Mouse (Mus musculus) forebrain, embryonic 12.5 days (tissue): Measurements from ENCODE around the gene Gm13290. TPM values are rescaled to one million over a fixed set of nuclear protein-coding genes. Genes with fewer than 3 reads are reported as not detected.
"Not testable (repeated sequence)": the region's sequence is repeated elsewhere in the genome, so short reads cannot be mapped to it uniquely, and the experiment has no call there.

Source experiments
- ATAC-seq: fragments of 200-750 bp; cut with Nextera tagmentation; 2 replicates; pipeline ENCODE4 v1.8.0; 2017; ENCODE audit warnings: moderate TSS enrichment; ENCODE audit not compliant: low FRiP score
- H3K27ac ChIP-seq: fragments of 300-500 bp; sonication (generic); 2 replicates; pipeline ENCODE4 v1.5.1; 2016; ENCODE audit warnings: mild to moderate bottlenecking
- H3K27me3 ChIP-seq: fragments of 300-500 bp; sonication (generic); 2 replicates; pipeline ENCODE4 v1.6.1; 2016; ENCODE audit warnings: mild to moderate bottlenecking
- H3K36me3 ChIP-seq: fragments of 300-500 bp; sonication (generic); replicated peaks from 2 replicates; pipeline ENCODE4 v1.6.1; 2016; ENCODE audit warnings: mild to moderate bottlenecking
- H3K4me1 ChIP-seq: fragments of 300-500 bp; sonication (generic); 2 replicates; pipeline ENCODE4 v1.6.1; 2016
- H3K4me2 ChIP-seq: fragments of 300-500 bp; sonication (generic); 2 replicates; pipeline ENCODE4 v1.6.1; 2016; ENCODE audit warnings: mild to moderate bottlenecking, moderate library complexity
- H3K4me3 ChIP-seq: fragments of 300-500 bp; sonication (generic); replicated peaks from 2 replicates; pipeline ENCODE4 v1.5.1; 2016; ENCODE audit warnings: mild to moderate bottlenecking
- H3K9ac ChIP-seq: fragments of 300-500 bp; sonication (generic); 2 replicates; pipeline ENCODE4 v1.6.1; 2016; ENCODE audit warnings: mild to moderate bottlenecking
- H3K9me3 ChIP-seq: fragments of 300-500 bp; sonication (generic); 2 replicates; pipeline ENCODE4 v1.6.1; 2016
- WGBS: fragments of 180-500 bp; shearing (Covaris S2); methylation state at CpG from one replicate; pipeline ENCODE4 v1.1.7; 2016; 5-methylcytosine and 5-hydroxymethylcytosine counted together
- polyA plus RNA-seq: library from polyadenylated mRNA; unstranded; fragments of >200 nt; fragmentation: Nextera tagmentation; extraction: Ambion mirVana; gene quantifications from 2 replicates; pipeline ENCODE4 v1.2.1, GENCODE M21; 2016

Gene Gm13290
- polyA plus RNA-seq, 1 experiment from 2014 or later = not detected

GRCm38 (mm10) chr4:88791250-88791649 is 17.6 kb downstream of the Gm13290 start, which contains the start of gene Gm13278:
Gm13278 (plus strand) TSS chr4:88791550.
- not testable (repeated sequence) for H3K9me3 ChIP-seq, H3K27ac ChIP-seq, H3K27me3 ChIP-seq, H3K4me2 ChIP-seq, ATAC-seq, H3K4me3 ChIP-seq, H3K36me3 ChIP-seq, H3K9ac ChIP-seq, H3K4me1 ChIP-seq
- whole genome bisulfite sequencing = no CpG with 5 or more reads among the region's 28 CpGs

GRCm38 (mm10) chr4:88793936-88794675 is 20.5 kb downstream of the Gm13290 start, which contains the start of gene Gm13275:
Gm13275 (plus strand) TSS chr4:88794487.
- not testable (repeated sequence) for H3K27ac ChIP-seq, H3K4me2 ChIP-seq, H3K4me1 ChIP-seq, H3K9me3 ChIP-seq, ATAC-seq, H3K4me3 ChIP-seq, H3K9ac ChIP-seq, H3K36me3 ChIP-seq, H3K27me3 ChIP-seq
- WGBS = 3% methylated on average over 8 of the region's 52 CpGs

DNA sequence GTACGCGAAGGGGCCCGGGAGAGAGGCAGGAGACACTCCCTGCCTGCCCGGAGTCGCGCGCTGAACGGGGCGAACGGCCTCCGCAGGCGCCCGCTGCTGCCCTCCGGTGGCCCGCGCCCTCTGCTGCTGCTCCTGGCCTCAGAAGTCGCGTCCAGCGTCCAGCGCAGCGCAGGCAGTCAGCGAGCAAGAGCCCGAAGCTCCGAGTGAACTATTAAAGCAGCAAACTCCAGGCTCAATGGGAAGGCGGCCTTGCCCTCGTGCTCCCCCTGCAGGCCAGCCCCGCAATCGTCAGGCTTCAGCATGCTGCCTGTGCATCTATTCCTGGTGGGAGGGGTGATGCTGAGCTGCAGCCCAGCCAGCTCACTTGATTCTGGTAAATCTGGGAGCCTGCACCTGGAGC is 23.5 kb downstream of the Gm13290 start, which contains the start of gene Gm13279:
Gene Gm13279, plus strand, starts transcription at position 301 of the 400 bp plus-strand sequence.
- H3K4me3 ChIP-seq, H3K36me3 ChIP-seq, ATAC-seq, H3K27ac ChIP-seq, H3K4me2 ChIP-seq, H3K9ac ChIP-seq, H3K4me1 ChIP-seq, H3K27me3 ChIP-seq, H3K9me3 ChIP-seq: not testable (repeated sequence)
- no CpG with 5 or more reads among the region's 28 CpGs for WGBS

GRCm38 (mm10) chr4:88799365-88799764 is 25.7 kb downstream of the Gm13290 start, which contains the start of gene Gm13285:
Gm13285 (plus strand) TSS chr4:88799665.
- H3K4me3 ChIP-seq, H3K4me1 ChIP-seq, ATAC-seq, H3K4me2 ChIP-seq, H3K36me3 ChIP-seq, H3K9ac ChIP-seq, H3K27ac ChIP-seq, H3K9me3 ChIP-seq, H3K27me3 ChIP-seq: not testable (repeated sequence)
- 11% methylated on average over 5 of the region's 7 CpGs for WGBS

- not testable (repeated sequence) for H3K9me3 ChIP-seq, H3K36me3 ChIP-seq, H3K4me1 ChIP-seq, H3K4me2 ChIP-seq, H3K9ac ChIP-seq, H3K27me3 ChIP-seq, ATAC-seq, H3K4me3 ChIP-seq, H3K27ac ChIP-seq
- no CpG with 5 or more reads among the region's 29 CpGs for whole genome bisulfite sequencing
Observed at GRCm38 (mm10) chr4:88802954-88803353, 29.3 kb downstream of the Gm13290 start, which contains the start of gene Gm13287. Gm13287 (plus strand) TSS chr4:88803254.

DNA sequence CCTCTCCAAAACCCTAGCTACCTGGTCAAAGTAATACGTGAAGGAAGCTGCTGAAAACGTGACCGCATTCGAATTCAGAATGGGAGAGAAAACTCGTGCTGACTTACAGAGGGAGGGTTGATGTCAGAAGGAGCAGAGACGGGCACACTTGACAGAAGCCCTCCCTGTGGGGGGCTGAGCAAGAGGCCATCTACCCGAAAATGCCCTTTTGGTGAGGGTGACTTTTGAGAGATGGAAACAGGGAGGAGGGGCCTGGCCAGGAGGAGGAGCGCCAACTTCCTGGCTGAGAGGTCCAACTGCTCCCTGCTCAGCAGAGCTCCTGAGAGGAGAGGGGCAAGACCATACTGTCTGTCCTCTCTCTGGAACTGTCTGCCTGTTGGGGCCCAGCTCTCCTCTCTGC is 31.6 kb downstream of the Gm13290 start, which contains the start of gene Gm13288:
Gene Gm13288, plus strand, starts transcription at position 301 of the 400 bp plus-strand sequence.
- not testable (repeated sequence) for H3K27ac ChIP-seq, H3K27me3 ChIP-seq, H3K36me3 ChIP-seq, H3K9ac ChIP-seq, H3K4me1 ChIP-seq, H3K9me3 ChIP-seq, ATAC-seq
- Histone ChIP-seq H3K4me2 (peak within 1 kb of the TSS; percentile 44; the same call in 1 of the 2 replicates), H3K4me3 (peak within 1 kb of the TSS; percentile 26)
- WGBS = no CpG with 5 or more reads among the region's 8 CpGs

GRCm38 (mm10) chr4:88805761-88806160 is 32.1 kb downstream of the Gm13290 start:
- peak overlapping the region; percentile 44; the same call in 1 of the 2 replicates for H3K4me2 ChIP-seq
- not testable (repeated sequence) for H3K27me3 ChIP-seq
- WGBS = 0% methylated on average over 6 of the region's 34 CpGs

GRCm38 (mm10) chr4:88815928-88816327 is 42.3 kb downstream of the Gm13290 start, which contains the start of gene Ifna7:
Ifna7 (plus strand) TSS chr4:88816228.
- H3K4me3 ChIP-seq = no peak within 1 kb of the TSS
- 0 out of 2 replicates have a peak, but pooled peaks cover 4% of the 10 kb centered on the region for H3K27me3 ChIP-seq
- H3K4me1 ChIP-seq = no peaks in the 10 kb centered on the region
- H3K27ac ChIP-seq = no peak within 1 kb of the TSS
- no peak within 1 kb of the TSS for H3K9ac ChIP-seq
- no peaks in the 10 kb centered on the region for H3K36me3 ChIP-seq
- WGBS = 64% methylated on average over 3 of the region's 3 CpGs
- H3K4me2 ChIP-seq = no peak within 1 kb of the TSS
- H3K9me3 ChIP-seq = no peaks in the 10 kb centered on the region
- no peak for ATAC-seq

More at GRCm38 (mm10) chr4:88805761-88806160, 32.1 kb downstream of the Gm13290 start:
- not testable (repeated sequence) for H3K9me3 ChIP-seq, H3K4me1 ChIP-seq, H3K9ac ChIP-seq, H3K36me3 ChIP-seq, H3K27ac ChIP-seq, ATAC-seq
- peak overlapping the region; percentile 26 for H3K4me3 ChIP-seq

- H3K4me3 ChIP-seq = no peak within 1 kb of the TSS
- 0 out of 2 replicates have a peak, but pooled peaks cover 2% of the 10 kb centered on the region for H3K27me3 ChIP-seq
- H3K36me3 ChIP-seq = no peaks in the 10 kb centered on the region
- ATAC-seq = no peak
- no peak within 1 kb of the TSS for H3K4me2 ChIP-seq
- no peaks in the 10 kb centered on the region for H3K9me3 ChIP-seq
- no peak within 1 kb of the TSS for H3K9ac ChIP-seq
- WGBS = 88% methylated on average over 1 of the region's 1 CpGs
- no peak within 1 kb of the TSS for H3K27ac ChIP-seq
- no peaks in the 10 kb centered on the region for H3K4me1 ChIP-seq
Observed at GRCm38 (mm10) chr4:88819659-88820058, 46.0 kb downstream of the Gm13290 start, which contains the start of gene Ifna11. Ifna11 (plus strand) TSS chr4:88819959.

DNA sequence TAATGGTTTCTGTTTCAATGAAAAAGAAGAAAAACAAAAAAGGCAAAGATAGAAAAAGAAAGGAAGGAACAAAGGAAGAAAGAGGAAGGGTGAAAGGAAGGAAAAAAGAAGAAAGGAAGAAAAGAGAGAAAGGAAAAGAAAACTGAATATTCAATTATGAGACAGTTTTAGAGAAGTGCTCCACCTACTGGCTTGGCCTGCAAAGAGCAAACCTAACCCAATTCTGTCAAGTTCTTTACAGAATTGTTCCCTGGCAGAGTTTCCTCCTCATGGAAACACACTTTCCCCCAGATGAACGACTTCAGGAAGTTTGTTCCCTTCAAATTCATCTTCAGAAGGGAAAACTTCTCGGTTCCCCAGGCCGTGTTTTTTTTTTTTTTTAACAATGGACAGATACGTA is 49.4 kb downstream of the Gm13290 start:
- H3K4me1 ChIP-seq = no peaks in the 10 kb centered on the region
- no peaks in the 10 kb centered on the region for H3K9me3 ChIP-seq
- no peak overlapping the region for H3K4me3 ChIP-seq
- H3K27ac ChIP-seq = no peak overlapping the region
- no peak overlapping the region for H3K4me2 ChIP-seq
- H3K27me3 ChIP-seq = no peaks in the 10 kb centered on the region
- no peak overlapping the region for H3K9ac ChIP-seq
- H3K36me3 ChIP-seq = no peaks in the 10 kb centered on the region
- 28% methylated on average over 4 of the region's 4 CpGs for WGBS
- no peak for ATAC-seq
